Mouse (Mus musculus): ENCODE results near the gene Tusc2.

The Tusc2 gene

GRCm38 (mm10) chr9:107563029-107563581 is at the start of gene Tusc2:
Gene Tusc2 (plus strand): TSS chr9:107563255.
- no peak for DNase-seq (ENCODE audit: extremely low spot score, low read depth, low spot score)

DNA sequence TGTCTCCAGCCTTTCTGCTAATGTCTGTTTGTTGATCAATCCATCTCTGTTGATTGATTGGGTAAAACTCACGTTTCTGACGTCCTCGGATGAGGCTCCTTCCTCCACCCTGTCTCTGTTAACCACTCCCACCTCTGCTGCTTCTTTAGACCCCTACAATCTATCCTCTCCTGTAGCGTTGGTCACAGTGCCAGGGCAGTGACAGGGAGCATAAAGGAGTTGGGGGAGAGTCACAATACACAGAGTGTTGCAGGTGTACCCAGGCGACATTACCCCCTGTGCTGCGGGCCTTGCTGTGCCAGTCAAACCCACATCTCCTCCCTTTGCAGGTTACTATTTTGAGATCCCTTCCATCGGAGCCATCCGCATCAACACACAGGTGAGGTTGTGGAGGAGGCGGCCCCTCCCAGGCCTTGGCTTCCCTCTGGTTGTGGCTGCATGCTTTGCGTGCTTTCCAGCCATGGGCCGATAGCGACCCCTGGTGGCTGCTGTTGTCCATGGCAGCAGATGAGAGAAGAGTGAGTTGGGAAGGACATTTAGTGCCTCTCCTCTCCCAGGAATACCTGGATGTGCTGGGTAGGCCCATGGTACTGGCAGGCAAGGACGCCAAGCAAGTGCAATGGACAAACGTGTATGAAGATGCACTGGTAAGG is 48.6 kb upstream of the Tusc2 start:
- no peak for DNase-seq (ENCODE audit: extremely low spot score, low read depth, low spot score)

- no peak for DNase-seq (ENCODE audit: extremely low spot score, low read depth, low spot score)
Observed at GRCm38 (mm10) chr9:107520331-107520730, 42.7 kb upstream of the Tusc2 start.

DNA sequence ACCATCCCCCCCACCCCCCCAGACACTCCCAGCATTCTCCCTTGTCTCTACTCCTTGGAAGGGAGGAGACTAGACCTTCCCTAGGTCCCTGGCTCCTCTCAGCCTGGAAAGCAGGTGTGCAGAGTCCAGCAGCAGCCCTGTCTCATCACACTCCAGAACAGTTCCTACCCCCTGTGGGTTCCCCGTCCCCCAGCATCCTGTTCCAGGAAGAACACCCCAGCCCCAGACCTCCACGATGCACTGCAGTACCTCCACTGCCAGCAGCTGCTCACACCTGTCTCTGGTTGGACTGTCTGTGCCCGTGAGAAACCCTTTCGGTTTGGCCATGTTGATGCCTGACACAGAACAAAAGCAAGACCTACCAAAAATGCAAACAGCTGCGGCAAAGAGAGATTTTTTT is 41.9 kb upstream of the Tusc2 start:
- no peak for DNase-seq (ENCODE audit: extremely low spot score, low read depth, low spot score)

DNA sequence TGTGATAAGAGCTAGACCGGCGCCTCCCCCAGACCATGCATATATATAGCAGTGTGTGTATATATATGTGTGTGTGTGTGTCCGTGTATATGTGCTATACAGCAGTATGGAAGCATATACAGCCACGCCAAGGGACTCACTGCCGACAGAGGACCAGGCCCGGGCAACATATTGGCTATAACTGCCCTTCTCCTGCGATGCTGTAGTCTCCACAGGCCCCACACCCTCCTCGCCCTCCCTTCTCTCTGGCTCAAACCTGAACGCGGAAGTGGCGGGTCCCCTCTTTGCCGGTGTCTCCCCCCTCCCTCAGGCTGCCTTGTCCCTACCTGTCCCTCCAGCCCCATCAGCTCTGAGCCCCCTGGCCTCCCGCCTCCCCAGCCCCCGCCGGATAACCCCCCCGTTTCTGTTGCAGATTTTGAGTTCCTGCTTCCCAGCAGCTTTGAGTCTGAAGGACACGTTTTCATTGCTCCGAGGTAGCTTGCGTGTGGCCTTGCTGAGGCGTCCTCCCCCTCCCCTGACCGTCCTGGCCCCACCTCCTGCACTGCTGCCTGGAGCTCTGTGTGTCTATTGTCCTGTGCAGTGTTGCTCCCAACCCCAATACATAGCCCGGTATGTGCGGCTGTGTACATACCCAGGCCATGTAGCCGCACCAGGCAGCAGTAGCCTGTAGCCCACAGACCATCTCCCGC is 41.2 kb upstream of the Tusc2 start:
- no peak for DNase-seq (ENCODE audit: extremely low spot score, low read depth, low spot score)

- no peak for DNase-seq (ENCODE audit: extremely low spot score, low read depth, low spot score)
Observed at GRCm38 (mm10) chr9:107522400-107522711, 40.7 kb upstream of the Tusc2 start.

DNA sequence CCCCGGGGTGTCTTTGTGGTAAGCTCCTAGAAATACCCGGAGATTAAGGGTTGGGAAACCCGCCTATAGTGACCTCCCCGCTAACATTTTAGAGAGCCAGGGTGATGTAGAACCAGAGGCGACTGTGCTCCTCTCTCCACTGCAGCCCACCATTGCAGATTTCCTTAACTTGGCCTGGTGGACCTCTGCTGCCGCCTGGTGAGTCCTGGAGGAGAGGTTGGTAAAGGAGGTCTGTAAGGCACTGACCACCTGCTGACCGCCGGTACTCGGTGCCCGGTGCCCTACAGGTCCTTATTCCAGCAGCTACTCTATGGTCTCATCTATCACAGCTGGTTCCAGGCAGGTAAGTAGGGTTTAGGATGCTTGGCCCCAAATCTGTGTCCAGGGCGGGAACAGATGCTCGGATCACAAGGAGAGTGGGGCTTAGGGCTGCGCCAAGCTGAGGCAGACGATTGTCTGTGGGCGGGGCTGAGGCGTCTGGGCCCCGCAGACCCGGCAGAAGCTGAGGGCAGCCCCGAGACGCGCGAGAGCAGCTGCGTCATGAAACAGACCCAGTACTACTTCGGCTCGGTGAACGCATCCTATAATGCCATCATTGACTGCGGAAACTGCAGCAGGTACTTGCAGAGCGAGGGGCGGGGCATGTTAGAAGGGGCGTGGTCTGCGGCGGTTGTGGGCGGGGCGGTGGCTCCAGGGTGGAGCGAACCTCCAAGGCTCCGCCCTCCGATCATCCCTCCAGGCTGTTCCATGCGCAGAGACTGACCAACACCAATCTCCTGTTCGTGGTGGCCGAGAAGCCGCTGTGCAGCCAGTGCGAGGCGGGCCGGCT is 36.6 kb upstream of the Tusc2 start:
- DNase-seq (ENCODE audit: extremely low spot score, low read depth, low spot score) = no peak

DNA sequence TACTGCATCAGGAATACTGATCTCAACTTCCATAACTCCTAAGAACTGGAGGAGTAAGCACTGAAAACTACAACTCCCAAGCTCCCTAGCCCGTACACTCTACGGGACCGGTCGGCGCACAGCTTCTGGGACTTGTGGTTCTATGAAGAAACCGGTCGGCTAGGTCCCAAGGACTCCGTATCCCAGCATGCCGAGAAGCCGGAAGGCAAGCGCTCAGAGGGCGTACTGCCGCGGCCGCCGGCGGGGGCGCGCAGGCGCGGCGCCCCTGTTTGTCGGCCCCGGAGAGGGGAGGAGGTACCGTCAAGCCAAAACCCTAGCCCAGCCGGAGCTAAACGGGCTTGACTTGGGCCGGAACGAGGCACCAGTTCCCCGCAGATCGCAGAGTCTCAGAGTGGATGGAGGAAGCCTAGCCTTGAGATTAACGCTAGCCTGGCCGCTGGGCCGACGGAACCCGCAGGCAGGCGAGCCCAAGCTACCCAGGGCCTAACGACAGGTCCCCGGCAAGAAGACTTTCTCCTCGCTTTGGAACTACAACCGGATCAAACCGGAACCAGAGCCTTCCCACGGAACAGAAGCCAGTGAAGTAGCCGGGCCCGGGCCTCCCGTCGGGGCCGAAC is 29.2 kb upstream of the Tusc2 start, which contains the start of gene Tmem115:
Gene Tmem115 (plus strand): TSS at position 155 of the 617 bp plus-strand sequence.
- no peak for DNase-seq (ENCODE audit: extremely low spot score, low read depth, low spot score)

DNA sequence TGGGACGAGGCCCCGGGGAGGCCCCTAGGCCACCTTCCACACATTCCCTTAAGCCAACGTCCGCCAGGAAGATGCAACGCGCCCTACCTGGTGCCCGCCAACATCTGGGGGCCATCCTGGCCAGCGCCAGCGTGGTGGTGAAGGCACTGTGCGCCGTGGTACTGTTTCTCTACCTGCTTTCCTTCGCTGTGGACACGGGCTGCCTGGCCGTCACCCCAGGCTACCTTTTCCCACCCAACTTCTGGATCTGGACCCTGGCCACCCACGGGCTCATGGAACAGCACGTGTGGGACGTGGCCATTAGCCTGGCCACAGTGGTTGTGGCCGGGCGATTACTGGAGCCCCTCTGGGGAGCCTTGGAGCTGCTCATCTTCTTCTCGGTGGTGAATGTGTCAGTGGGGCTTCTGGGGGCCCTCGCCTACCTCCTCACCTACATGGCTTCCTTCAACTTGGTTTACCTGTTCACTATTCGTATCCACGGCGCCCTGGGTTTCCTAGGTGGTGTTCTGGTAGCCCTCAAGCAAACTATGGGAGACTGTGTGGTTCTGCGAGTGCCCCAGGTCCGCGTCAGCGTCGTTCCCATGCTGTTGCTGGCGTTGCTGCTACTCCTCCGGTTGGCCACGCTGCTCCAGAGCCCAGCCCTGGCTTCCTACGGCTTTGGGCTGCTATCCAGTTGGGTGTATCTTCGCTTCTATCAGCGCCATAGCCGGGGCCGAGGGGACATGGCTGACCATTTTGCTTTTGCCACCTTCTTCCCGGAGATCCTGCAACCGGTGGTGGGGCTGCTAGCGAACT is 28.4 kb upstream of the Tusc2 start:
- DNase-seq (ENCODE audit: extremely low spot score, low read depth, low spot score) = no peak

GRCm38 (mm10) chr9:107538231-107538630 is 24.8 kb upstream of the Tusc2 start:
- DNase-seq (ENCODE audit: extremely low spot score, low read depth, low spot score) = no peak

DNA sequence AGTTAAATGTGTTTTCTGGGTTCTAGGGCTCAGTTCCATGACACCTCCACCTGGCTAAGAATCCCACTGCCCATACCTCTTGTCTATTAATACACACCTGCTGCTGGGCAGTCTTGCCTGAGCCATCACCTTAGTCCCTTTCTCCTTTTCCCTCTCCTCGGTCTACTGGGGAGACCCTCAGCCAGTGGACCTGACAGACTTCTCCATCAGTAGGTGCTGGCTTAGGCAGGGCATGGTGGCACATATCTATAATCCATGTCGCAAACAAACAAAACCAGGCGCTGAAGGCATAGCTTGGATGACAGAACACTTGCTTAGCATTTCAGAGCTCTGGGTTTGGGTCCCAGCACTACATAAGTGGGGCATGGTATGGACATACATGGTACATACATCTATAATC is 24.3 kb upstream of the Tusc2 start:
- DNase-seq (ENCODE audit: extremely low spot score, low read depth, low spot score) = no peak

DNA sequence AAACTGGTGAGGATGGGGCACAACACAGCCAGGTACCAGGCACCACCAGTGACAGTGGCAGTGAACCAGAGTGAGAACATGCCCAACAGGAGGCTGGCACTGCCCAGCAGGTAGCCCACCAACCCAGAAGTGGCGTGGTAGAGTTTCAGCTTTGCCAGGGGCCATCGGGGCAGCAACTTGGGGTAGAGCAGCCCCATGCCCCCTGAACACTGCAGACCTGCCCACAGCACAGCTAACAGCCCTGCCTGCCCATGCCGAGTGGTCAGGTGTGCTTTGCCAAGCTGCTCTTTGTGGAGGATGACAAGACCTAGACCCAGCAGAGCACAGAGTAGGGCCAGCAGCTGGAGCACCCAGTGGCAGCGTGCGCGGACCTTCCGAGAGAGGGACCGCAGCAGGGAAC is 23.1 kb upstream of the Tusc2 start:
- no peak for DNase-seq (ENCODE audit: extremely low spot score, low read depth, low spot score)

DNA sequence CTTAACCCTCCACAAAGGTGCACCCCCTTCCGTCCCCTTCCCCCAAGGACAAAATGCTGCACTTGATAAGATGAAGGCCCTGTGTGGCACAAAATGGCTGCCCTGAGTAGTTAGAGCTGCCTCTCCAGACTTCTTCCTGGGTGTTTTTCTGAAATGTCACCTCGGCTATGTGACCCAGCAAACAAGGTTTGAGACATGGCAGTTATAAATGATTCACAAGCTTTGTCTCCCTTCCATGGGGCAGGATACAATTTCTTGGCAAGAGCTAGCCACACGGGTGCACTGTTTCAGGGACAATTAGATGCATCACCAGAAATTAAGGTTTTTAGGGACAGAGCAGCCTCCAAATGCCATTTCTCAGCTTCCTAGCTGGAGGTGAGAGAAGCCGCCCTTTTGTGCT is 22.6 kb upstream of the Tusc2 start:
- DNase-seq (ENCODE audit: extremely low spot score, low read depth, low spot score) = no peak

- no peak for DNase-seq (ENCODE audit: extremely low spot score, low read depth, low spot score)
Observed at GRCm38 (mm10) chr9:107541005-107541404, 22.1 kb upstream of the Tusc2 start.

GRCm38 (mm10) chr9:107541474-107542351 is 21.3 kb upstream of the Tusc2 start, which contains the start of the genes Cyb561d2 and Nprl2:
Gene Cyb561d2 (minus strand): TSS chr9:107542193.
Gene Nprl2 (plus strand): TSS chr9:107542226.
- DNase-seq (ENCODE audit: extremely low spot score, low read depth, low spot score) = no peak

GRCm38 (mm10) chr9:107542352-107542686 is 20.7 kb upstream of the Tusc2 start:
- DNase-seq (ENCODE audit: extremely low spot score, low read depth, low spot score) = no peak

DNA sequence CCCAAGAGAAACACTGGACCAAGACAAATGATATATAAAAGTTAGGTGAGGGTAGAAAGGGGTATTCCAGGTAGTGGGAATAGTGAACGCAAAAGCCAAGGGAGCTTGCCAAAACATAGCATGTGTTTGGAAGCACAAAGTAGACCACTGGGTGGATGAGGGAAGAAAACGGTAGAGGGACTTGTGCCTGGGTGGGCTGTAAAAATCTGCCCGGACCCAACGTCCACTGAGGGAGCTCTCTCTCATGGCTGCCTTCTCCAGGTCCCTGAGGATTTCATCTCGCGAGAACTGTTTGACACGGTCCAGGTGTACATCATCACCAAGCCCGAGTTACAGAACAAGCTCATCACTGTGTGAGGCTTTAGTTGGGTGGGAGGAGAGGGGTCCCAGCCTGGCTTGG is 20.3 kb upstream of the Tusc2 start:
- DNase-seq (ENCODE audit: extremely low spot score, low read depth, low spot score) = no peak

GRCm38 (mm10) chr9:107543299-107543698 is 19.8 kb upstream of the Tusc2 start:
- DNase-seq (ENCODE audit: extremely low spot score, low read depth, low spot score) = no peak

- DNase-seq (ENCODE audit: extremely low spot score, low read depth, low spot score) = no peak
Observed at GRCm38 (mm10) chr9:107544196-107544700, 18.8 kb upstream of the Tusc2 start.

Measured in hindlimb bud, embryonic 11.5 days (tissue).